Mouse (Mus musculus): ENCODE measurements at regions not wholly inside any gene's neighbourhood (a gene's known extent, or its start where the extent isn't known, plus 50 kb on each side); places are given as distances from the start of the nearest gene placed in this dataset.

DNA sequence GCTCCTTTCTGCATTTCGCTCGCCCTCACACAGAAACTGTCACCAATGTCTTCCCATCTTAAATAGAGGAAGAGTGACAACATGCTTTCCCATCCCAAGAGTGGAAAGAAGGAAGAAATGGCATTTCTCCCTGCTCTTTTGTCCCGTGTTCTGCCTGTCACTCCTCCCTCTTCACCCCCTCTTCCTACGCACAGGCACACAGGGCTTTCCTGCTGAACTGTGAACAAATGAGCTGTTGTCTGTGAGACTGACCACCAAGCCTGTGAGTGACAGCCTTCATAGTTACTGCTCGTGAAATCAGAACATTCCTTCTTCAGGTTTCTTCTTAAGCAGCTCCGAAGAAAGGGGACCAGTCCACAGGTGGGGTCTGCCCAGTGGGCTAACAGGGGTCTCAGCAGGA, 1134.8 kb upstream of the Gulo start:
- Histone ChIP-seq H3K9me3 (ENCODE audit: control insufficient read depth, low read length) (no peaks in the 10 kb centered on the region), H3K9ac (replicated peaks; ENCODE audit: low read length) (no peak overlapping the region), H3K27ac (replicated peaks; ENCODE audit: low read depth, low read length) (no peak overlapping the region), H3K4me2 (ENCODE audit: low read length) (no peak overlapping the region), H3K36me3 (ENCODE audit: control insufficient read depth, insufficient read depth, low read length) (no peaks in the 10 kb centered on the region), H3K4me3 (replicated peaks; ENCODE audit: low read depth, low read length) (no peak overlapping the region), H3K27me3 (ENCODE audit: control insufficient read depth, insufficient read depth, low read length) (no peaks in the 10 kb centered on the region), H3K4me1 (ENCODE audit: control insufficient read depth, insufficient read depth, low read length) (peaks cover 14% of the 10 kb centered on the region)
- DNase-seq = no peak
- WGBS = 26% methylated on average over 6 of the region's 6 CpGs
- no peak for ATAC-seq (ENCODE audit: low FRiP score, low TSS enrichment)

DNA sequence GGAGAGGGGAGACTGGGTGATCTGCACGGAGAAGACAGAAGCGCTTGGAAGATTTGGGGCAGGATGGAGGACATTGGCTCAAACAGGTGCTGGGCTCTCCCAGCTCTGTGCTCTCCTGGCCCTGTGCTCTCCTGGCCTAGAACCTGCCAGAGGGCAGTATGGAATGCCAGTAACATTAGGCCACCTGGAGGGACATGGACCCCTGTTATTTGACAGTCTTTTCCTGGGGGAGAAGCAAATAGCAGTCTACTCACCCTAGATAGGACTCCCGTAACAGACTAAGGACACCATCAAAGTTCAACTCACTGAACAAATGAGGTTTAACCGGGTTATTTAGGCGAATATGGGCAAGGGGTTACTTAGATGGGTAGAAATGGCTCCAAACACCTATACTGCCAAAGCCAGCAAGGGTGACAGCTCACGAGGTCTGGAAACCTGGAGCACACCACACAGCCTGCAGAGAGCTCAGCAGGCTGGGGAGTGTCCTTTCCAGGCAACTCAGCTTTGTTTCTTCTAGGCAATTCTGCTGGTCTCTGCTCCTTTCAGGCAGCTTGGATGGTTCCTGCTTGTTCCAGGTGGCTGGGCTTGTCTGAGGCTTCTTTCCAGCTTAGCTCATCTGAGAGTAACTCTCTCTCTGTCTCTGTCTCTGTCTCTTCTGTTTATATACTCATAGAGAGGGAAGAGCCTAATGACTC, 1133.7 kb upstream of the Gulo start:
- WGBS = 84% methylated on average over 6 of the region's 6 CpGs
- Histone ChIP-seq H3K9me3 (ENCODE audit: control insufficient read depth, low read length) (no peaks in the 10 kb centered on the region), H3K9ac (replicated peaks; ENCODE audit: low read length) (no peak overlapping the region), H3K36me3 (ENCODE audit: control insufficient read depth, insufficient read depth, low read length) (no peaks in the 10 kb centered on the region), H3K27me3 (ENCODE audit: control insufficient read depth, insufficient read depth, low read length) (no peaks in the 10 kb centered on the region), H3K4me3 (replicated peaks; ENCODE audit: low read depth, low read length) (no peak overlapping the region), H3K4me1 (ENCODE audit: control insufficient read depth, insufficient read depth, low read length) (peaks cover 14% of the 10 kb centered on the region), H3K4me2 (ENCODE audit: low read length) (no peak overlapping the region), H3K27ac (replicated peaks; ENCODE audit: low read depth, low read length) (no peak overlapping the region)
- ATAC-seq (ENCODE audit: low FRiP score, low TSS enrichment) (no peak), DNase-seq (no peak)

GRCm38 (mm10) chr14:67141581-67142441, 1132.8 kb upstream of the Gulo start:
- WGBS = 43% methylated on average over 15 of the region's 15 CpGs
- no peak overlapping the region for H3K9ac ChIP-seq (replicated peaks; ENCODE audit: low read length)

DNA sequence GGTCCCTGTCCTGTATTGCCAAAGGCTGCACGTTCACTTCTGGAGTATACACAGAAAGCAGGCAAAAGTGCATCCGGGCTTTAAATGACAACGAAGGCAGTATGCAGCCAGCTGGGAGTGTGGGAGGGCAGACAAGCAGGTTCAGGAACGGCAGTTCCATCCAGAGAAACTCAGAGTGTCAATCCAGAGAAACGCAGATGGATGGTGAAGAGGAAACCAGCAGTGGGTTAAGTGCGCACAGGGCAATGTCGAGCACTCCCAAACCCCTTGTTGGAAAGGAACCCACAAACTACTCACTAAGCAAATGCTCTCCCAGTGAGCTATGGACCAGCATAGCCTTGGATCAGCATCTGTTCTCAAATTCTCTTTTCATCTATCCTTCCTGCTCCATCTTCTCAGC, 1132.1 kb upstream of the Gulo start:
- Histone ChIP-seq H3K4me2 (ENCODE audit: low read length) (no peak overlapping the region), H3K4me3 (replicated peaks; ENCODE audit: low read depth, low read length) (no peak overlapping the region), H3K9me3 (ENCODE audit: control insufficient read depth, low read length) (no peaks in the 10 kb centered on the region), H3K9ac (replicated peaks; ENCODE audit: low read length) (no peak overlapping the region), H3K4me1 (ENCODE audit: control insufficient read depth, insufficient read depth, low read length) (peaks cover 14% of the 10 kb centered on the region), H3K27me3 (ENCODE audit: control insufficient read depth, insufficient read depth, low read length) (no peaks in the 10 kb centered on the region), H3K27ac (replicated peaks; ENCODE audit: low read depth, low read length) (no peak overlapping the region), H3K36me3 (ENCODE audit: control insufficient read depth, insufficient read depth, low read length) (no peaks in the 10 kb centered on the region)
- DNase-seq (no peak), ATAC-seq (ENCODE audit: low FRiP score, low TSS enrichment) (no peak)
- WGBS = 83% methylated on average over 7 of the region's 7 CpGs

More at GRCm38 (mm10) chr14:67141581-67142441, 1132.8 kb upstream of the Gulo start:
- DNase-seq (peak; percentile 63), ATAC-seq (ENCODE audit: low FRiP score, low TSS enrichment) (no peak)
- Histone ChIP-seq H3K4me1 (ENCODE audit: control insufficient read depth, insufficient read depth, low read length) (peaks cover 14% of the 10 kb centered on the region), H3K4me3 (replicated peaks; ENCODE audit: low read depth, low read length) (no peak overlapping the region), H3K4me2 (ENCODE audit: low read length) (no peak overlapping the region), H3K27ac (replicated peaks; ENCODE audit: low read depth, low read length) (no peak overlapping the region), H3K9me3 (ENCODE audit: control insufficient read depth, low read length) (no peaks in the 10 kb centered on the region), H3K36me3 (ENCODE audit: control insufficient read depth, insufficient read depth, low read length) (no peaks in the 10 kb centered on the region), H3K27me3 (ENCODE audit: control insufficient read depth, insufficient read depth, low read length) (no peaks in the 10 kb centered on the region)

DNA sequence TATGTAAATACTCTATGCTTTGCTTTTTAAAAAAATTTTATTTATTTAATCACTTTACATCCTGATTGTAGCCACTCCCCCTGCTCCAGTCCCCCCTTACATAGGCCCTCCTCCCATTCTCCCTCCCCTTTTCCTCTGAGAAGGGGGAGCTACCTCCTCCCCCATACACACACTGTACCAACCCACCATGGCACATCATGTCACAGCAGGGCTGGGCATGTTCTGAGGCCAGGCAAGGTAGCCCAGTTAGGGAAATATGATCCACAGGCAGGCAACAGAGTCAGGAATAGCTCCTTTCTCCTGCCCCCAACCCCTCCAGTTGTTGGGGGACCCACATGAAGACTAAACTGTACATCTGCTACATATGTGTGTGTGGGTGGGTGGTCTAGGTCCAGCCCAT, 1130.7 kb upstream of the Gulo start:
- Histone ChIP-seq H3K9ac (replicated peaks; ENCODE audit: low read length) (no peak overlapping the region), H3K27ac (replicated peaks; ENCODE audit: low read depth, low read length) (no peak overlapping the region), H3K4me2 (ENCODE audit: low read length) (no peak overlapping the region), H3K9me3 (ENCODE audit: control insufficient read depth, low read length) (no peaks in the 10 kb centered on the region), H3K4me3 (replicated peaks; ENCODE audit: low read depth, low read length) (no peak overlapping the region), H3K27me3 (ENCODE audit: control insufficient read depth, insufficient read depth, low read length) (no peaks in the 10 kb centered on the region), H3K4me1 (ENCODE audit: control insufficient read depth, insufficient read depth, low read length) (peaks cover 23% of the 10 kb centered on the region), H3K36me3 (ENCODE audit: control insufficient read depth, insufficient read depth, low read length) (no peaks in the 10 kb centered on the region)
- ATAC-seq (ENCODE audit: low FRiP score, low TSS enrichment) (no peak), DNase-seq (no peak)

DNA sequence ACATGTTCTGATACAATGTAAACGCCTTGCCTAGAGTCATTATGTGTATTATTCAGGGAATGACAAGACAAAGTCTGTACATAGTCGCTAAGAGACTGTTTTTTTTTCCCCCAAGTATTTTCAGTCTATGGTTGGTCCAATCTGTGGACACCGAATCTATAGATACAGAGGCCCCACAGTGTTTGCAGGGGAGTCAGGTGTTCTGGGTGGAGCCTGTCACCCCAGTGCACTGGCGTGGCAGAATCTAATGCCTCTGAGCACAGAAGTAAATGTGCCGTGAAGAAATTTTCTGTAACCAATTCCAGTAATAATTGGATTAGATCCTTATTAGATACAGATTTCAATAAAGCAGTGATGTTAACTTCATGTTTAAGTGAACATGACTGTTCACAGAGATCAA, 1130.1 kb upstream of the Gulo start:
- Histone ChIP-seq H3K9me3 (ENCODE audit: control insufficient read depth, low read length) (no peaks in the 10 kb centered on the region), H3K36me3 (ENCODE audit: control insufficient read depth, insufficient read depth, low read length) (no peaks in the 10 kb centered on the region), H3K9ac (replicated peaks; ENCODE audit: low read length) (no peak overlapping the region), H3K4me3 (replicated peaks; ENCODE audit: low read depth, low read length) (no peak overlapping the region), H3K4me2 (ENCODE audit: low read length) (no peak overlapping the region), H3K27me3 (ENCODE audit: control insufficient read depth, insufficient read depth, low read length) (no peaks in the 10 kb centered on the region), H3K27ac (replicated peaks; ENCODE audit: low read depth, low read length) (no peak overlapping the region), H3K4me1 (ENCODE audit: control insufficient read depth, insufficient read depth, low read length) (peaks cover 23% of the 10 kb centered on the region)
- WGBS = 60% methylated on average over 5 of the region's 5 CpGs
- DNase-seq = no peak
- ATAC-seq (ENCODE audit: low FRiP score, low TSS enrichment) = no peak

GRCm38 (mm10) chr14:67136141-67136498, 1127.1 kb upstream of the Gulo start:
- 40% methylated on average over 2 of the region's 2 CpGs for WGBS
- H3K9ac ChIP-seq (replicated peaks; ENCODE audit: low read length) = no peak overlapping the region
- H3K4me3 ChIP-seq (replicated peaks; ENCODE audit: low read depth, low read length) = no peak overlapping the region
- H3K36me3 ChIP-seq (ENCODE audit: control insufficient read depth, insufficient read depth, low read length) = no peaks in the 10 kb centered on the region
- no peaks in the 10 kb centered on the region for H3K9me3 ChIP-seq (ENCODE audit: control insufficient read depth, low read length)
- peaks cover 9% of the 10 kb centered on the region for H3K4me1 ChIP-seq (ENCODE audit: control insufficient read depth, insufficient read depth, low read length)
- no peak overlapping the region for H3K27ac ChIP-seq (replicated peaks; ENCODE audit: low read depth, low read length)
- H3K4me2 ChIP-seq (ENCODE audit: low read length) = no peak overlapping the region
- no peak for ATAC-seq (ENCODE audit: low FRiP score, low TSS enrichment)
- H3K27me3 ChIP-seq (ENCODE audit: control insufficient read depth, insufficient read depth, low read length) = no peaks in the 10 kb centered on the region
- no peak for DNase-seq

DNA sequence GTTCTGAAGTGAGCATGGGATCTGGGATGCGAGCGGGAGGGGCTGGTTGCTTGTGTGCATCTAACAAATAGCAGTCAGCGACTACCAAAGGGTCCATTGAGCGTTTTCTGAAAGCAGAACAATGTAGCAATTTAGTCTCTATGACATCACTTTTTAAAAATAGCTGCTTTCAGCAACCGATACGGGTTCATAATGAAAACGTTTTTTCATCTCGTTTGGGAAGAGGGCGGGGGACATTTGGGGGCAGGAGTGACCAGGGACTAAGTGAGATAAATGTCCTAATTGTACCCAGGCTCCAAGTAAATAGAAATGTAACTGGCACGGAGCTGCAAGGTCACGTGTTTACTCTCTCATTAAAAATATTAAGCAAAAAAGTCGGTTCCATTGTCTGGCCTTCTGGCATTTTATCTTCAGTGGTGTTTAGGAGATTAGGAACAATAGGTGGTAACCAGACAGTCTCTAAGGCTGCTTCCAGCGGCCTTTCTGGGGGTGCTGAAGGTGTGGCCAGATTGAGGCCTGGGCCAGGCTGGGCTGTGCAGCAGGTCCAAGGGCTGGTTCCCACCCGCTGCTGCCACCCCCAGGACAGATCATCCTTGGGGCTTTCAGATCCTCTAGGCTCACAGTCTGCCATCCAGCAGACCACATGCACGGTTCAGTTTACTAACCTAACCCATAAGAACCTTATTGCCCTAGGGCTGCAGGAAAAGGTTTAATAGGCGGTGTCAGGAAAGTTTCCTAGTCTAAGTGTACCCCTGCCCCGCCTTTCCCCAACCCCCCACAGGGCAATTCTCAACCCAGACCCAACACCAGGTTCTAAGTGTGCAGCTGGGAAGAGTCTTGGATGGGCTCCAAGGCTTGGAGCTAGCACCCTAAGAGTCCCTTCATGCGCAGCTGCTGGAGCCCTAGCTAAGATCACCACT, 1126.5 kb upstream of the Gulo start:
- 40% methylated on average over 18 of the region's 18 CpGs for WGBS
- peak; percentile 84 for ATAC-seq (ENCODE audit: low FRiP score, low TSS enrichment)
- H3K27me3 ChIP-seq (ENCODE audit: control insufficient read depth, insufficient read depth, low read length) = no peaks in the 10 kb centered on the region
- peak; percentile 78 for DNase-seq
- H3K9me3 ChIP-seq (ENCODE audit: control insufficient read depth, low read length) = no peaks in the 10 kb centered on the region
- no peak overlapping the region for H3K4me3 ChIP-seq (replicated peaks; ENCODE audit: low read depth, low read length)
- no peak overlapping the region; the same call in 1 of the 2 replicates for H3K27ac ChIP-seq (replicated peaks; ENCODE audit: low read depth, low read length)
- H3K4me2 ChIP-seq (ENCODE audit: low read length) = no peak overlapping the region; the same call in 1 of the 2 replicates
- peaks cover 9% of the 10 kb centered on the region for H3K4me1 ChIP-seq (ENCODE audit: control insufficient read depth, insufficient read depth, low read length)
- H3K9ac ChIP-seq (replicated peaks; ENCODE audit: low read length) = no peak overlapping the region; the same call in 1 of the 2 replicates
- H3K36me3 ChIP-seq (ENCODE audit: control insufficient read depth, insufficient read depth, low read length) = no peaks in the 10 kb centered on the region

Measured in midbrain, embryonic 14.5 days (tissue).